Mouse (Mus musculus) adipocyte (in vitro differentiated cells): ENCODE measurements at regions not wholly inside any gene's neighbourhood (a gene's known extent, or its start where the extent isn't known, plus 50 kb on each side); places are given as distances from the start of the nearest gene placed in this dataset.

Experiments
- DNase-seq: peaks from one replicate; pipeline ENCODE4 v3.0.0-alpha.2; 2016; ENCODE audit warnings: low spot score

DNA sequence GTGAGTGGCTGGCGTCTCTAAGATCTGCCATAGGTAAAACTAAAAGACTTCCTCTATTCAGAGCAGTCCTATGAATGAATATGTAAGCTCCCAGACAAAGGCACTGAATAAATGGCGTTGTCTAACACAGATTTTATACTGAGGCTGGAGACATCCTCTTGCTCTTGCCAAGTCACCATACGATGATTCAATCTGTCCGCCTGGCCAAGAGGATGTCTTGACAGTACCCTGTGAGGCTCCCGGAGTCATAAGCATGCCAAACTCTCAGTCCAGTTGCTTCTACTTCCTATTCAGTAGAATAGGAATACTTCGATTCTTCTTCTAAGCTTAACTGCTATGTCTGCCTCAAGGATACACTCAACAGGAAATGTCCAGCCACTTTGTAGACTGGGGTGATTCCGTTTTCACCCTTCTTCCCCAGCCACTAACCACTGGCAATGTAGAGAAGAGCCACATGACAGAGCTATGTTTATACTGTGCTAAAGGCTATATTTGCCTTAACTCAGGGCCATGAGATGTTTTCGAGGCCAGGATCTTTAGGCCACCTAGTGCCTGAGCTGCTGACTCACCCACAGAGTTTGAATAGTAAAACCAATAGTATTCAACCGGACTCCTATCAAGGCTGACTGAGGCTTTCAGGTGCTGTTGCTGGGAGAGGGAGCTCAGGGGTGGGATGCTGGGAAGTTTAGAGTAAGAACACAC is 188.7 kb upstream of the Atp5g3 start:
- no peak for DNase-seq

DNA sequence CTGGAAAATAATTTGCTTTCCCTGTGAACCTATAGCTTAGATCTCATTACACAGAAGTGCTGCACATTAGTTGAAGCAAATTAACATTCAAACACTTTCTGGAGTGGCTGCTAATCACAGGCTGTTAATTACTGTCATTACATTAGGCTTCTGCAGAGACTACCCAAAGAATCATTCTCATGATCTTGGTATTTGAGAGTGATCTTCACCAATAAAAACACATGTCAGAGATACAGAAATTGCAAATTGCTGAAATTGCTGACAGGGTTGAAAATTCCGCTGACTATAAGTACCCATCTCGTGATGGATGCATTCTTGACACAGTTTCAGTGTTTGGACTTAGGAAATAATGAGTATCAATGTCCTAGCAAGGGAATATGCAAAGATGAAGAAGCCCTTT is 185.7 kb upstream of the Atp5g3 start:
- no peak for DNase-seq

DNA sequence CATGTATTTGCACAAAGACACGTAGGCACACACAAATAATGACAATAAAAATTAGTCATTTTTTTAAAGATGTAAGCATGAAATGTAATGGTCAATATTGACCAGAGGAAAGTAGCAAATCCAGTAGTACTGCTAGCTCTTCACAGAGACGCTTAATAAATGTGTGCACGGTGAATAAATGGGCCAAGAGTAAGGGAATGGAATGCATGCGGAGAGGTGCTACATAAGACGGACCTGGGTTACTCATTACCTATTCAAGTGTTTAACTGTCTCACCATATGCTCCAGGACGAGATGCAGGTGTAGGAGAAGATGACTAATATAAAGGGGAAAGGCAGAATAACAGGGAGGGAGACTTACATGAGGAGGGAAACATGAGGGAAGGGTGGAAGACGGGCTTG is 182.4 kb upstream of the Atp5g3 start:
- no peak for DNase-seq

GRCm38 (mm10) chr2:74087375-74087774 is 176.2 kb upstream of the Atp5g3 start:
- DNase-seq: no peak

DNA sequence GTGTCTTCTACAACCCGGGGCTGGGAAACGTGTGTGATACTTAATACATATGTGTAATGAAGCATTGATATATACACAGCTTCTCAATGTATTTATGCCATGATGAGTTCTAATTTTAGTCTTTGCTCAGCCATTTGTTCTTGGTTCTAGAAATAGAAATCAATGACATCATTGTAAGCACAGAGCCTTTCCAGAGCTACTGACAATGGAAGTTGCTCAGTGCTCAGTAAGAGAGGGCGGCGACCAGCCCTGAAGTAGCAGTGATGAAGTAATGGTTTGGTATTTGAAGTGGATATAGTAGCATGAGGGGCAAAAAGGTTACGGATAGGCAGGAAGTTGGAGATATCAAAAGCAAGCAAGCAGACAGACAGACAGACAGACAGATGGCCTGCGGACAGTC is 173.8 kb upstream of the Atp5g3 start:
- no peak for DNase-seq

GRCm38 (mm10) chr2:74076774-74077173 is 165.6 kb upstream of the Atp5g3 start:
- DNase-seq: peak; percentile 76

DNA sequence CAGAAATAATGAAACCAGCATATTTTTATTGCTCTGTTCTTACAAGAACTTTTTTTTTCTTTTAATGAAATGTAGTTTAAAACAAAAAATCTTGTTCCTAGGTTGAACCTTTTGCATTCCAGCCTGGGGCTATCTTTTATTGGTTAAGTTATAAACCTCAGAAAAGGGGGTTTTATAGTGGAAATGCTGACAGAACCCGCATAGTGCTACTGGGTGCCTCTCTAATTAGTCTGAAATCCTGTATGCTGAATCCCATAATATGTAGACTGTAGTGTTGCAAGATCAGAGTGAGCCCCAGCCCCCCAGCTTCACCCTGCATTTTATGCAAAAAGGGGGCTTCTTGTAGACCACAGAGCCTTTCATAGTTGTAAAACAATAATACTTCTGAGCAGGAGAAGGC is 164.4 kb upstream of the Atp5g3 start:
- DNase-seq: no peak

DNA sequence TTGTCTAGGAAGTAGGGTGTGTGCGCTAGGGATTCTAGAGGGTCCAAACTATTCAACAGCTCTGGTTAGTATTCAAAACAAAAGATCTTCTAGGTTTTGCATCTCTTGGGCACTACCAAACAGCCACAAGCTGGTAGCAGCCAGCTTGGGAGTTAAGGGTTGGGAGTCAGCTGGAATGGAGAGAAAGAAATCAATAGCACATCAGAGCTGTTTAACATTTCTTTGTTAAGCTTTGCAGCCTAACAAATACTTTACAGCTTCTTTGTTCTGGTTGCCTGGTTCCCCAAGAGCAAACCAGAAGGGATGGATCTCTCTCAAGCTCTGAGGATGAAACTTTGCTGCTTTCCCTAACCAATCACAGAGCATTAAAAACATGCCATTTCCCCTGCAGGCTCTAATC is 162.3 kb upstream of the Atp5g3 start:
- no peak for DNase-seq

- DNase-seq: peak; percentile 21
These were observed 155.5 kb upstream of the Atp5g3 start for GRCm38 (mm10) chr2:74066652-74067051.

GRCm38 (mm10) chr2:74064369-74064768 is 153.2 kb upstream of the Atp5g3 start:
- DNase-seq: no peak

GRCm38 (mm10) chr2:74063777-74064176 is 152.7 kb upstream of the Atp5g3 start:
- no peak for DNase-seq

DNA sequence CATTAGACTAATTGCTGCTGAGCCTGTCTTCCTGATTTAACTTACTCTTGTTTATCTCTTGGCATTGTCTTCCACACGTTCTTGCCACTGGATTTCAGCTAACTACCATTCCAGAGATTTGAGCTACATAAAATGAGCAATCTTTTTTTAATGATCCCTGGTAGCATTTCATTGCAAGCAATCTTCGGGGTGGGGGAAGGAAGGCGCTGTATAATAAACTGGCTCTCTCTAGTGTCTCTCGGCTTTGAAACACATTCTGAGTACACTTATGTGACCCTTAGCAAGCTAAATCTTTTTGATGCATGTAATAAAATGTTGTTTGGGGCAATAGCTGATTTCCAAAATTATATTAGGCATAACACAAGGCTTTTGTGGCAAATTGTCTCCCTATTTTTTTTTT is 152.2 kb upstream of the Atp5g3 start:
- no peak for DNase-seq

DNA sequence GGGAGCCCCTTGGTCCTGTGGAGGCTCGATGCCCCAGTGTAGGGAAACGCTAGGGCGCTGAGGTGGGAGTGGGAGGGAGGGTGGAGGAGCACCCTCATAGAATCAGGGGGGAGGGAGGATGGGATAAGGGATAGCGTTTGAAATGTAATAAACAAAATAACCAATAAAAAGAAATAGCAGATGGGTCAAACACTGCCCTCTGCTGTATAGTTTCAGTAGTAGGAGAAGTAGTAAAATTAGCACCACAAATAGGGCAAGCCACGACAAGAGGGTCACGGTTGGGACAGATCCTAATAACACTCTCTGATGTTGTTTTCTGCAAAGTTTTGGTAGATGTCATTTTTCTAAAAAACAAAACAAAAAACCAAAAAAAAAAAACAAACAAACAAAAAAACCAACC is 131.3 kb upstream of the Atp5g3 start:
- peak; percentile 10 for DNase-seq

- DNase-seq: no peak
These were observed 128.5 kb upstream of the Atp5g3 start for GRCm38 (mm10) chr2:74039580-74039979.

DNA sequence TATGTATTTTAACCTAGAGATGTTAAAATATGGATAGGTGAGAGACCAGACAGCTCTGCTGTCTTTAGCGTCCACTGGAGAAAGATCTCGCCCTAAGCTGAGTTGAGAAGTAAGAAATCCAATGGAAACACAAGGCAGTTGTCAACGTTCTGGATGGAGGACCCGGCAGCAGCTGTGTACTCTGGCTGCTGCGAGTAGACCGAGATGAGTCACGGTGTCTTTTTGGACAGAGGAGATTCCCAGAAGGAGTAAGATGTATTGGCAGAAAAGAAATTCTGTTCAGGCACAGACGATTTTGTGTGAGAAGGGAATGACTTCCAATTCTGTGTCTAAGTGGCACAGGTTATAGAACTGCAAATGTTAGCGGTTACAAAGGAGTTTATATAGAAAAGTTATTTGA is 124.9 kb upstream of the Atp5g3 start:
- DNase-seq: no peak

DNA sequence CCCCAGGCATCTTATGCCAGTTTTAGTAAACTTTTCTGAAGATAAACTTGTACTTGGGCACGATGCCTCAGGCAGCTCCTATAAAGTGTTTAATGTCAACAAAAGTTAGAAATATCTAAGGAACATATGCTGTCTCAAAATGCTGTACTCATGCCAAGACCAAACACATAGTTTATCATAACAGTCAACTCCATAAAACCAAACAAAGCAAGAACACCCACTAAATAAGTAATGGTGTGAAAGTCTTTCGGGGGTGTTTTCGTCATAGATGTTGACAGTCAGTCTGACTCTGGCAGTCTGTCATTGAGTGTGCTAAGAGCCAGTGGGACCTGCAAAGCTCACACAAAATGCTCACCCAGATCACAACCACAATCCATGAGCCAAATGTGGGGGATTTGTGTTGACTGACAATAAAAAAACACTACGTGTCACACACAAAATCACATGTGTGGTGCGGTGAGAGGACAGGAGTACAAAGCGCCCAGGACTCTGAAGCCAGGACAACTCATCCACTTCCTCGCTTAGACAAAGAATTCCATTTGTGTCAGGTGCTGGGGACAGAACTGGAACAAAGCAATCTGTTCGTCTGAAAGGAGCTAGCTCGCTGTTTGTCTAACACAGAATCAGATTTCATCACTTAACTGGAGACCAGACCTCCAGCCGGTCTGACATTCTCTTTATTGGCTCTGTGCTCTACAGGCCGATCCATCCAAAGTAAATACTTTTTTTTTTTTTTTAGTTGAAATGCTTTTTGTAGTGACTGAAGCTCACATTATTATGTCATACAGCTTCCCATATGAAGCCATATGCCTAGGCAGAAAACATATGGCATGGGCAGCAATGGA is 121.3 kb upstream of the Atp5g3 start:
- DNase-seq: no peak

DNA sequence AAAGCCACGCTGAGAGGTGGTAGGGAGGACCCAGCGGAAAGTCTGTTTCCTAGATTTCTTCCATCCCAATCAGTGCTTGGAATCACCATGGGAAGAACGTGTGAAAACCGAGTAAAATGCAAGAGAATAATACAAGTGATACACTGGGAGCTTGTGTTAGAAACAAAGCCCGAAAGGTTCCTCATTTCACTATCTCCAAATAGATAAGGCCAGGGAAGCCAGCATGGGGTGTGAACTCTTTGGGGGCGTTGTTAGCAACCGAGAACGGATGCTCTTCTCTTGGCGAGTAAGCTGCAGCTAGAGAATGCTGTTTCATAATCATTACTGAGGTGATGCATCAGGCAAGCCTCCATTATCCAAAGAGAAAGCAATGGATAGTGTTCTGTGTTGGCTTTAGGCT is 118.8 kb upstream of the Atp5g3 start:
- no peak for DNase-seq

DNA sequence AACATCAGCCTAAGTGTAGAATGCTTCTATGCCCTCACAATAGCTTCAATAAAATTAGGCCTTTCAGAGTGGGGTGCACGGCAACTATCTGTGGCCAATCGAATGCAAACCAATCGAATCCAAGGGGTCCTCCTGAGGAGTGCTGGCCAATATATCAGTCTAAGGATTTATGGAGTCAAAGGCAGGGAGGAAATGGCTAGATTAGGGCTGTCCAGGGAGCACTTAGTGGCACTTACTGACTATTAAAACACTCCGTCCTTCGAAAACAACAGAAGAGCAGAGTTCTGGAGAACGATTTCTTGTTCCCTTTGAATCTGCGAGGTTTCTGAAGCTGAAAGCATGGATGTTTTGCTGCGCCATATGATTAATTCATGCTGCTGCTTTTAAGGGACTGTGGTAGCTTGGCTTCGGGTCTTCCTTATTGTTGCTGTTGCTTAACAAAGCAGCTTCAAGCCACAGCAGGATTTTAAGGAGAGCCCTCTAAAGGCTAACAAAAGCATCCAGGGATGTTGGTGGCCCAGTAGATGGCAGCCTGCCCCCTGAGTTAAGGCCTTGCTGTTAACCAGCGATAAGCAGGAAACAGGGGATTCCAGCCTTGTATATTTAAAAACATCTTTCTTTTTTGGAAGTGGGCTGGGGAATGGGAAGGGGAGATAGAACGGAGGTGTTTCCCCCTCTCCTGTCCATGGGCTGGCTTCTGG is 116.4 kb upstream of the Atp5g3 start:
- peak; percentile 7 for DNase-seq

- no peak for DNase-seq
These were observed 104.0 kb upstream of the Atp5g3 start for GRCm38 (mm10) chr2:74015146-74015545.

DNA sequence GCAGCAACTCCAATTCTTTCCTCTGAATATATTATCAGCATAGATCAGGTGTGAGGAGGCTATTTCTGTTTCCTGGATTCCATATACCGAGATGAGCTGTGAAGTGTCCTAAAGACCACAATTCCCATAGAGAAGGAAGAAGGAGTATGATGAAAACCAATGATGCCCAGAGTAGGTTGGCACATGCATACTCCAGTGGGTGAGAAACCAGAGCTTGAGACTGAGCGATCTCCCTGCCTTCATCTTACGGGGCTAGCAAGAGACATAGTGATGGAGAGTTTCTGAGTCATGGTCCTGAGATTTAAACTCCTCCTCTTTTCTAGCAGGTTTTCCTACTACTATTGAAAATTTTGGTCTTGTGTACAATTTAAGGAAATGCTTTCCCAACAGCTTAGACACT is 103.1 kb upstream of the Atp5g3 start:
- DNase-seq: no peak

DNA sequence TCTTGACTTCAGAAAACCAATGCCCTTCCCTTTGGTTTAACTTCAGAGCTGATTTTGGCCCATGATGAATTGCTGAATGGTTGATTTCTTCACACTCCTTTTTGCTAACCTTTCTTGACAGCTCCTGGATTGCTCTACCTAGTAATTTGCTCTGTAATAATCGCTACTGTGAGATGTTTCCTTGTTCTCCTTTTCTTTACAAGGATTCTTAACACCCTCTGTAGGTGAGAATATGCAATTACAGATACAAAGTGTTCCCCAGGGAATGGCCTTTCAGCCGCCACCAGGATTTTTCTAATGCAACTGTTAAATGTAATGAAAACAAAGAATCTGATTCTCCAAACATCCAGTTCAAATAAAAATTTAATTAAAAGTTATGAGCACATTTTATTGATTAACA is 87.4 kb upstream of the Atp5g3 start:
- DNase-seq: peak; percentile 12

- DNase-seq: no peak
These were observed 85.9 kb upstream of the Atp5g3 start for GRCm38 (mm10) chr2:73996986-73997385.

- DNase-seq: no peak
These were observed 80.7 kb upstream of the Atp5g3 start for GRCm38 (mm10) chr2:73991818-73992217.
